Mouse (Mus musculus): ENCODE results near the gene Cdc7. TPM values are rescaled to one million over a fixed set of nuclear protein-coding genes. Genes with fewer than 3 reads are reported as not detected.

Gene Cdc7
- total RNA-seq, 2 experiments from 2014 or later: 0.09 to 0.27 TPM

GRCm38 (mm10) chr5:106991300-106991929 lies 27.3 kb downstream of the Cdc7 start:
- DNase-seq (ENCODE audit: low spot score): peak; percentile 55

GRCm38 (mm10) chr5:106994716-106995115 lies 30.6 kb downstream of the Cdc7 start:
- DNase-seq (ENCODE audit: low spot score): no peak

- DNase-seq (ENCODE audit: low spot score): peak; percentile 80
Measured at GRCm38 (mm10) chr5:106995886-106996538, 31.9 kb downstream of the Cdc7 start.

- DNase-seq (ENCODE audit: low spot score): no peak
Measured at GRCm38 (mm10) chr5:106996539-106997244, 32.6 kb downstream of the Cdc7 start.

GRCm38 (mm10) chr5:107001396-107002090 lies 37.4 kb downstream of the Cdc7 start:
- DNase-seq (ENCODE audit: low spot score): no peak

- DNase-seq (ENCODE audit: low spot score): no peak
Measured at GRCm38 (mm10) chr5:107002091-107002416, 37.9 kb downstream of the Cdc7 start.

- DNase-seq (ENCODE audit: low spot score): no peak
Measured at GRCm38 (mm10) chr5:107009721-107010120, 45.6 kb downstream of the Cdc7 start.

GRCm38 (mm10) chr5:107010300-107010699 lies 46.2 kb downstream of the Cdc7 start:
- no peak for DNase-seq (ENCODE audit: low spot score)

- no peak for DNase-seq (ENCODE audit: low spot score)
Measured at GRCm38 (mm10) chr5:107011316-107012029, 47.4 kb downstream of the Cdc7 start.

- no peak for DNase-seq (ENCODE audit: low spot score)
Measured at GRCm38 (mm10) chr5:107012030-107012715, 48.1 kb downstream of the Cdc7 start.

- DNase-seq (ENCODE audit: low spot score): no peak
Measured at GRCm38 (mm10) chr5:107013393-107013792, 49.3 kb downstream of the Cdc7 start.

- no peak for DNase-seq (ENCODE audit: low spot score)
Measured at GRCm38 (mm10) chr5:107014146-107014545, 50.0 kb downstream of the Cdc7 start.

GRCm38 (mm10) chr5:107015046-107015421 lies 50.9 kb downstream of the Cdc7 start:
- no peak for DNase-seq (ENCODE audit: low spot score)

- DNase-seq (ENCODE audit: low spot score): no peak
Measured at GRCm38 (mm10) chr5:107015422-107016081, 51.4 kb downstream of the Cdc7 start.

GRCm38 (mm10) chr5:107016538-107016937 lies 52.4 kb downstream of the Cdc7 start:
- no peak for DNase-seq (ENCODE audit: low spot score)

- DNase-seq (ENCODE audit: low spot score): no peak
Measured at GRCm38 (mm10) chr5:107017544-107017943, 53.4 kb downstream of the Cdc7 start.

GRCm38 (mm10) chr5:107019057-107019456 lies 54.9 kb downstream of the Cdc7 start:
- no peak for DNase-seq (ENCODE audit: low spot score)

- DNase-seq (ENCODE audit: low spot score): no peak
Measured at GRCm38 (mm10) chr5:107019904-107020303, 55.8 kb downstream of the Cdc7 start.

- DNase-seq (ENCODE audit: low spot score): no peak
Measured at GRCm38 (mm10) chr5:107020366-107020765, 56.2 kb downstream of the Cdc7 start.

GRCm38 (mm10) chr5:107021291-107022063 lies 57.4 kb downstream of the Cdc7 start:
- no peak for DNase-seq (ENCODE audit: low spot score)

All from gastrocnemius, adult 18-20 months (tissue).